Mouse (Mus musculus): Measurements from ENCODE around the gene Rnf13. TPM values are rescaled to one million over a fixed set of nuclear protein-coding genes. Genes with fewer than 3 reads are reported as not detected.
A peak's percentile ranks its signal among the peaks of the same experiment; 100 is the strongest.
"Not testable (repeated sequence)": the region's sequence is repeated elsewhere in the genome, so short reads cannot be mapped to it uniquely, and the experiment has no call there.

The Rnf13 gene
- 10 to 100 TPM; 77.3 to 83.9 TPM for total RNA-seq (2021)
- long read RNA-seq, experiment 1, transcript Rnf13-201 (10 exons, 2,678 nt), result major isoform, 60 of 71 reads
- long read RNA-seq, experiment 1, partial matches to known transcripts, result 3 of 71 reads
- long read RNA-seq, experiment 1, other reads (novel, unspliced or antisense), result 5 of 71 reads
- long read RNA-seq, experiment 2, transcript Rnf13-201 (10 exons, 2,678 nt), result major isoform, 29 of 37 reads
- long read RNA-seq, experiment 2, partial matches to known transcripts, result 1 of 37 reads
- long read RNA-seq, experiment 2, other reads (novel, unspliced or antisense), result 5 of 37 reads

DNA sequence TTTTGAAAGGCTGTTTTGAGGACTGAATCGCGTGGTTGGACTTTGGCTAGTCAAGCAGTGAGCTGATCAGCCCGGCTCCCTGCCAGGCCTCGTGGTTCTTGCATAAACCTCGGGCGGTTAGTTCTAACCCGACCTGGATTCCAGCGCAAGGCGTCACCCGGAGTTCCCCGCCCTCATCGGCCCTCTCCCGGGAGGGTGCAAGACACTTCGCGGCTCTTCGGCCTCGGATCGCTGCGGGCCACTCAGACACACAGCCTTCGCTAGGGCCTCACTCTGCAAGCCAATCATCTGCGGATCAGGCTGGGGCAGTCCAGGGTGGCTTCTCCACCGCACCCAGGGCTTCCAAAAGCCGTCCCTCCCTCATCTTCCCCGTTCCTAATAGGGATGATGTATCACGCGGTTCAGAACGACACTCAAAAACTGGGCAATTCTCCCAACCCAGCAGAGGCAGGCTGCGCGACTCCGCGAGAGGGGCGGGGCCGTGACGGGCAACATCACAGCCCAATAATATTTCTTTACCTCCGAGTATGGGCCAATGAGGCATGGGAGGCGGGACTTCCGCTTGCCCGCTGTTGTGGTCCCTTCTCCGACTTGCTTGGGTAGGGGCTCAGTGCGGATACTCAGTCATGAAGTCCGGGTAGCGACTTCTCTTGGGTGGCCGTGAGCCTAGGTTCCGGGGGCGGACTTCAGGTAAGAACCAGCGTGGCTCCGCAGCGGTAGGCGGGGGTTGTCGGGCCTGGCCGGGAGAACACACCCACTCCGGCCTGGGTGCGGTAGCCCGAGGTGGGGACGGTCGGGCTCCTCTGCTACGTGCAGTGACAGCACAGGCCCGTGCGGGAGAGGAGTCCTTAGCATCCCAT is at the start of gene Rnf13:
Gene Rnf13 (plus strand): TSS at position 552 of the 860 bp plus-strand sequence.
- peak; percentile 99 for DNase-seq

DNA sequence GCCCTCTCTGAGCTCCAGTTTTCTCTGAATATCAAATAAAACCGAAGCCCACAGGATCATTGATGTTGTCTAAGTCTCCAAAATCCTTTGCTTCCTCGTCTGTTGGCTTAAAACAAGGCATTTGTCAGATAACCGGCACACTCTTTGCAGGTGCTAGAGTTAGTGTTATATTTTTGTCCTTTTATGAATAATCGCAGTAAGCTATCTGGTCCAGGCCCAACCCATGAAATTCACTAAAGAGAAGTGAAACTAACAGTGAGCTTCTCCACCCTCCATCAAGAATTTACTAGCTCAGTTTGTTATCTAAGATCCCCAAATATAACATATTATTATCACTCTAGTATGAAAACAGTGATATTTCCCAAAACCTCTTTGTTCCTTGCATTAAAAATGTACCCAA is 44.1 kb upstream of the Rnf13 start:
- DNase-seq, result no peak

DNA sequence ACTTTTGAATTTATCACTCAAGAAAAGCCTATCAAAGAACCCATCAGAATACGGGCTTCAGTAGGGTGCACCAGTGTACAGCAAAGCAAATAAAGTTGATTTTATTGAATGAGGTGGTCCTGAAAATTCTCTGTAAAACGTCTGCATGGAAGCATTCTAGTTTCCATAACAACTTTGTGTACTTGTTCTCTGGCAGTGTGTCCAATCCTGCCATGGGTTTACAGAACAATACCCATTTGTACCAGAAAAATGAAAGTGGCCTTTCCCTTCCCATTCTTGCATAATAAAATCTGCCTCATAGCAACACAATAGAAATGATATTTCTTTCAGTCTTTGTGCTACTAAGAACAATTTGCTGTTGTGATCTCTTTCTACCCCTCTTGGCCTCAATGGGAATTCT is 43.1 kb upstream of the Rnf13 start, which contains the start of gene Ankub1:
Gene Ankub1 (minus strand): TSS at position 81 of the 400 bp plus-strand sequence.
- no peak for DNase-seq

DNA sequence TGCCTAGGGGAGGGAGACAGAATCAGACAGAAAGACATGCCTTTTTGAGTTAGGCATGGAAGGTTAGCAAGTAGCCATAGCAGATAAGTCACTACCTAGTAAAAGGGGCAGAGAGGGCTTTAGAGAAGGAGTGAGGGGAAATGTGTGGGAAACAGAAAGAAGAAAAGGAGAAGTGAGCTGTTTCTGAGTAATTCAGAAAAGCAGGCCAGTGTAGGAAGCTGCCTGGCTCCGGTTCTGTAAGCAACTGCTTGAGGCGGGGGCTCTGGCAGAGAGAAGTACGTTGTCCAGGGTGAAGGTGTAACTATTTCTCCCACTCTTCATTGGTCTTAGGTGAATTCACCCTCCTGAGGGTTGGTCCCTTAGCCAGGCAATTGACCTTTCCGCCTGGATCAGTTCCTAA is 39.6 kb upstream of the Rnf13 start:
- no peak for DNase-seq

DNA sequence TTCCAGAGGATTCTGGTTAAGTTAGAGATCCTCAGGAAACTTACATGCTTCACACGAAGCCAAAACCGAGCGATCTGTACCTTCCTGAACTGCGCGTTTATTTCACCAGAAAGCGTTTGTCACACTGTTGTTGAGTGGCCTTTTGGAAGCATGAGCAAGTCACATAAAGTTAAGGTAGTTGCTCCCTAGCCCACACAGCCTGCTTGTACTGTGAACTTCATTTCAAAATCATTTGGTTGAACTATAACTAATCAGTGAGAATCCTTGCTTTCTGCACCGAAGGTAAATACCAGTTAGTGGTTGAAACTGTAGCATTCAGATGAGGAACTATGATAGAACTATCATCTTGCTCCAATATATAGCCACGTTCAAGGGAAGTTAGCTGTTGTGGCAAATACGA is 39.1 kb upstream of the Rnf13 start:
- no peak for DNase-seq

DNA sequence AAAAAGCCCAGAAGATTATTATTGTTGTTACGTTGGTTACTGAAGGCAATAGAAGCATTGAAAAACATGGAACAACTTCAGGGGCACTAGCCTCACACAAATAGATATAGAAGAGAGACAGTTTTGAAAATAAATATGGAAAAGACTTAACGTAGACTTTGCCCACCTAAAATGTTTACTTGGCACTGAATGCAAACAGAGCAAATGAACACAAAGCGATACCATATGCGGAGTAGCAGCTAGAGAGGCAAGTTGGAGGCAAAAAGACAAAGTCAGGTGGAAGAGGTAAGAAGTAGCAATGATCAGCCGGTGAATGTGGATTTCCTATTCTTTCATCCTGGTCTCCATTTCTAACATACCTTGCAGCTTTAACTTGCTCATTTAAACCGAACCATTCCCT is 21.7 kb upstream of the Rnf13 start:
- no peak for DNase-seq

DNA sequence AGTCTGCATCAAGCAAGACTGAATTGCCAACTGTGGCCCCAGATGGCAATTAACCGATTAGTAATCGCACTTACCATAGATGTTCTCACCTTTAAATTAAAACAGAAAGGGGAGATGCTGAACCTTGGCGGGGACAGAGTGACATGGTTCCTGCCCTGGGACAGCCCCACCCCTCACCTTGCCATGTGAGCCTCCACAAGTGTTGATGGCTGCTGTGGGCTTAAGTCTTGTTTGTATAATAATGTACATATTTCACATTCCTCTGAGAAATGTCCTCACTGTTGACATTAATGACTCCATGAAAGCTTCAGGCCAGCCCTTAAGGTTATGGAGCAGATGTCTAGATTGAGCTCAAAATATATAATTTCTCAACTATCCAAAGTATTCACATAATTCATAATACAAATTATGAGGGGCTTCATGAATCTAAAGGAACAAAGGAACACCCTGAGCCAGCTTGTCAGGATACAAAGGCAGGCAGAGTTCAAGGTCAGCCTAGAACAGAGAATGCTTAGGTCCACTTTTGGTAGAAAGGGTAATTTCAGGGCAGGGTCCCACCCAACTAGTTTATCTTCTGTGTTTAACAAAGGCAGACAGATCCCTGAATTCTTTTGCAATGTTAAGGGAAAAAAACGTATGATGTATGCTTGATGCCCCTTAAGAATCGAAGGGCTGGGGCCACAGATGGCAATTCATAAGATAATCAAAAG is 3.5 kb upstream of the Rnf13 start:
- DNase-seq, result no peak

DNA sequence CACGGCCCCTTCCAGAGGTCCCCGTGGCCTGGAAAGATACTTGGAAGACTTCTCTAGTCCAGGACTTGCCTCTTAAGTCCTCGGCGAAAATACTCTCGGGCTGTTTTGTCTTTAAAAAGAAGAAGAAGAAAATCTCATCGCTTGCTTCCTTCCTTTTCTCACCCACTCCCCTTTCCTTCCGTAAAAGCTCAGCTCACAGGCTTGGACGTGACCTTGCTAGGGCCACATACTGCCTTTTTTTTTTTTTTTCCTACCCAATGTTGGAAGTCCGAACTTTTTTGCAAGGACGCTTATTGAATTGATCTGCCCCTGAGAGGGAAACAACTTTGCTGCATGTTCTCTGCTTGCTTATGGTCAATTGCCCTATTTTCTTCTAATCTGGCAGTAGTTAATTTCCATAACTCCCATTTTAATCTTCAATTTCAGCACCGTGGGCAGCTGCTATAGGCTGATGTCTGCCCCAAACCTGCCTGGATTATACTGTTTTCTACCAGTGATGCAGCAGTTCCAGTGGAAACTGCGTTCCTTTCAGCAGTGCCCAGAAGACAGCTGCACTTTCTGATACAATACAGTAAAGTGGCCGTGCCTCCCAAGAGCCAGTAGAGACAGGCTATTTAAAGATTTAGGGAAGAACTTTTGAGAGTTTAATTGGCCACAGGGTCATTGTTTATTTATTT is 695 bp downstream of the Rnf13 start:
- DNase-seq, result peak in 1 of 2 experiments; percentile 23

DNA sequence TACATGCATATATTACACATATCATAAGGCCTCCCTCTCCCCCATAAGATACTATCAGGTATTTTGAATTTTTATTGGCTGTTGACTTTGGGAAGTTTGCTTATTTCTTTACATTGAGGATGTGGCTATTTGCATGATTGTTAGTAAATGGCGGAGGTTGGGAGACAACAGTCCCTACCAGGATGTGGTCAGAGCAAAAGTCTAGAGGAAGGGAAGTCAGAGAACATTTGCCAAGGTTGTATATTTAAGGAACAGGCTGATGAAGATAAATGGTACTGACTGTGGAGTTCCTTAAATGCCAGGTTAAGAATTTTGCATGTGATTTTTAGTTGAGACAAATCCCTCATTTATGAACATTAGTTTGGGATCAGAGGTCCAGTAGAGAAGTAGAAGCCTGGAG is 4.0 kb downstream of the Rnf13 start:
- no peak for DNase-seq

DNA sequence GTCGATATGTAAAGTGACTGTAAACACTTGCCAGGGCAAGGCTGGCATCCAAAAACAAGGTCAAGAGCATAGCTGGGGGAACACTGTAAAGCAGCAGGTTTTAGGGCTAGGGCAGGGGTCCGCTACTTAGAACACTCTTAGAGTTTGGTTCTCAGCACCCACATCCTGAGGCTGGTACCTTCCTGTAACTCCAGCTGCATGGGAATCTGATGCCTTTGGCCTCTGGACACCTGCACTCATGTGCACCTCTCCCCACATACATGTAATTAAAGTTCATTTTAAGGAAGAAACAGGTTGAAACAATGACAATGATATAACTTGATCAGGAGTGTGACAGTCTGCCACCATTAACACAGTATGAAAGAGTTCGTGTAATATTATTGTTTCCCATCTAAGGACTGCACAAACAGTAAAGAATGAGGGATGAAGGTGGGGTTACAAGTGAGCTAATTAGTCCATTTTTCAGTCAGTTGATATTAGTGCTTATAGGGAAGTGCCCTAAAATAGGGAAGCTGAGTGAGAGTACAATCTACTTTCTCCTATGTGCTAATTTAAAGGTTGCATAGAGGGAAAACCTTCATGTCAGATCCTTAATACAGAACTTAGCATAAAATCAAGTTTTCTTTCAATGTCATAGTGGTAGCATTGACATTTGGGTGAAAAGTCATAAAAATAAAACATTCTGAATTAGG is 12.9 kb downstream of the Rnf13 start:
- no peak for DNase-seq

DNA sequence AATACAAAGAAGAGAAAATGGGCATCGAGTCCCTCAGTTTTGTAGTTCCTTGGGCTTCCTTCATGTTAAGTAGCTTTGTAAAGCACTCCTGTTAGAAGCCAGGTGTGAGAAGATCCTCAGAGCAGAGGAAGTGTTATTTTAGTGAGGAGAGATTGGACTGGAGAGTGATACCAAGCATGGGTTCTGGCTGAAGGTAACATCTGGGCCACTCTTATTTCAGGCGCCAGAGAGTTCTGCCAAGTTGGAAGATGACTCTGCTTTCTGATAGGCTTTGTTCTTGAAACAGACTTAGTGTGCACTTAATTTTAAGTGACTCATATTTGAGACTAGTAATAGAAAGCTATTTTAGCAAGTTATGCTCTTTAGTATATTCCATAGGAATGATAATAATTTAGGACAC is 41.1 kb downstream of the Rnf13 start:
- peak; percentile 29 to 53 for DNase-seq

DNA sequence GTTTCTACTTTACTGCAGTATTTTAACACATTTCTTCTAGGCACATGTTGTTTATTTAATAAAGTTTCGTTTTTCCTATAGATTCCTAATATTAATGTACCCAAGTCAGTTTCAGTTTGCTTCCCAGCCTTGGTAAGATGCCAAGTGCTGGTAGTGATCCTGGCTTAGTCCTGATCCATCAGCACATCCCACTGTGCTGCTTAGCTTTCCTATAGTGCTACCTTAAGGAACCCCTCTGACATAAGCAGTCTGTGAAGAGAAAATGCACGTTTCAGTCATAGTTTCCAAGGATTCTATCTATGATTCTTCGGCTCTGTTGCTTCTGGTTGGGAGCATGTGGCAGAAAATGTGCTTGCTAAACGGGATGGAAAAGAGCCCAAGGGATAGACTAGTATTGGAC is 52.6 kb downstream of the Rnf13 start:
- DNase-seq, result peak in 1 of 2 experiments; percentile 30

DNA sequence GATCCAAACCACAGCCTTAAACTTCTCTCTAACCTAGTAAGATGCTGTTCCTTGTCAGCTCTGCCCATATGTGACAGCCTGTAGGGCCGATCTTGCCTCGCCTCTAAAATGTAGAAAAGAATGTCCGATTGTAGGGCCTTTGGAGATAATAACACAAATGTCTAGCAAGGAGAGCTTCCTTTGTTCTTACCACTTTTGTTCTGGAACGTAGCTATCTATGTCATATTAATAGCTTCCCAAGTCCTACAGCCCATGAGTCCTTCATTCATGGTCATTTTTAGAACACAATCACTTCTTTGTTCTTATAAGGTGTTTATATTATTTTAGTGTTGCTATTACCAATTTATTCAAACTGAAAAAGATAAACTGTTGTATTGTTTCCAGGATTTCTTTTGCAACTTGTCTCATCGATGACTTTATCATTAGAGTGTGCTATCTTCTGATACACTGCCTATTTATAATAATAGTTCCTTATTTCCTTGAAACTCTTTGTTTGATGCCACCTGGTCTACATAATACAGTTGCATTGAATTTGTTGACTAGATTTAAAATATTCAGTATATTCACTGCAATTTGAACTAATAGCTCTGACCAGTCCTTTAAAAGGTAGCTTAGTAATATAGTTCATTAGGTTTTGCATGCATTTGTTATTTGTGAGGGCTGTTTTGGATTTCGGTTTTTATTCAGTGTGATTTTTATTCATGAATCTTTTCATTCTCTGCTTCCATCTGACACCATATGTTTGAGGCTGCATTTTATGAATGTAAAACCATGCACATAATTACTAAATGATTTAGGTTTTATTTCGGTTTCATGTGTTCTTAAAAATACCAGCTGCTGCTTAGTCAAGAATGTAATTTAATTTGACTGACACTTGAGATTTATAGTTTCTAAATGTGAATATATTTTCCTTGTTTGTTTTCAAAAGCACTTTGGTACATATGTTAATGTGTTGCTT is 53.4 kb downstream of the Rnf13 start:
- DNase-seq, result peak in 1 of 2 experiments; percentile 21

DNA sequence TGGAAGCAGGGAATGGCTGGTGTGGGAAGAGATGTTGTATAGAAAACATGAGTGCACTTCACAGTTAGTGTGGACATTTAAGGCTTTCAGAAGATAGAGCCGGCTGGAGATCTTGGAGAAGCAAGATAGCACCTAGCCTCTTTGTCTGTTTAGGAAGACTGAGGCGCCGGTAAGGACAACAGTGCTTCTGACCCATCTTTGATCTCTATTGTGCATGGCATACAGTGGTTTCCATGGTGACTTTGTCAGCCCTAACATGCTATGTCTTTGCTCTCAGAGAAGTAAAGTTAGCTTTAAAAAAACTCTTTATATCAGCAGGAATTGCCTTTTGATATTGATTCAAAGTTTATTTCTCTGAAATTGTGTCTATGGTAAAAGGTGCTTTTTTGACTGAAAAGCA is 55.2 kb downstream of the Rnf13 start:
- DNase-seq, result no peak

DNA sequence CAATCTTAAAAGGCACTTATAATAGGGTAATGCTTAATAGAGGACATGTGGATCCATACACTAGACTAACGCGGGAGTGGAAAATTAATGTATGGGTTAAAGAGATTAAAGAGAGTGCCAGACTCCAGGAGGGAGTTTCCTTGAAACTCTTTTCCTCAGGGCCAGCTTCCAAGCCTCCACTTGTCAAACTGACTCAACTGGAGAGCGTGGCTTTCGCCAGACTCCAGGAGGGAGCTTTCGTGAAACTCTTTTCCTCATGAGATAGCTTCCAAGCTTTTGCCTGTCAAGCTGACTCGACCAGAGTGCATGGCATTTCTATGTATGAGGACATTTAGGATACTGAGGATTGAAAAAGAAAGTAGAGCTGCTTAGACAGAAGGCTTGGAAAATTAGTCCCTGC is 59.2 kb downstream of the Rnf13 start:
- DNase-seq, result not testable (repeated sequence)

DNA sequence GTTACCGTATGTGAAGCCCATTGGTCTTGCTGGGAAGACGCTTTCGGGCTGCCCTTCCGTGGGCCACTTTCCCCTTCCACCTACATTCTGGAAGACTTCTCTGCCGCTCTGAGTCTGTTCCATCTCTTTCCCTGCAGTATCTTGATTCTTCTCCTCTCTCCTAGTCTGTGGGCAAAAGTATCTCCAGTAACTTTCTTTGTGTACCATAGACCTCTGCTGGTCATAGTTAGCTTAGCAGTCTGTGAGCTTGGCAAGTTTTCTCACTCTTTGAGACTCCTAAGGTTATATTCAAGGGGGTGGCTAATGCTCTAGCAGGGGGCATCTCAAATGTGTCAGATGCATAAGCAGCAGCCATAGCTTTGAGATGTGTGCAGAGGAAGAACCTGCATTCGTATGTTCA is 79.6 kb downstream of the Rnf13 start:
- peak in 1 of 2 experiments; percentile 24 for DNase-seq

DNA sequence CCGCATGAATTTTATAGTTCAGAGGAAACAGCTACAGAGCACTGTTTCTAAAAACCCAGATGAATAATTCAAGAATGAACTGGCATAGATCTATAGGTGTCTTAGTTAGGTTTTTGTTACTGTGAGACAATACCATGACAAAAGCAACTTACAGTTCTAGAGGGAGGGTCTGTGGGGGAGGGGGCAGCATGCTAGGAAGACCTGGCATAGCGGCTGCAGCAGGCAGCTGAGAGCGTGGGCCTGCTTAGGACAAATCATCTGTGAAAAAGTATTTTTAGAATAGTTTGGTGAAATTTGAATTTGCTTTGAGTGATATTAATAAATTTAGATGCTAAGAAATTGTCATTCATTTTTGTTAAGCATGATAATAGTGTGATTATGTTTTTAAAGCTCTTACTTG is 90.0 kb downstream of the Rnf13 start:
- no peak for DNase-seq

DNA sequence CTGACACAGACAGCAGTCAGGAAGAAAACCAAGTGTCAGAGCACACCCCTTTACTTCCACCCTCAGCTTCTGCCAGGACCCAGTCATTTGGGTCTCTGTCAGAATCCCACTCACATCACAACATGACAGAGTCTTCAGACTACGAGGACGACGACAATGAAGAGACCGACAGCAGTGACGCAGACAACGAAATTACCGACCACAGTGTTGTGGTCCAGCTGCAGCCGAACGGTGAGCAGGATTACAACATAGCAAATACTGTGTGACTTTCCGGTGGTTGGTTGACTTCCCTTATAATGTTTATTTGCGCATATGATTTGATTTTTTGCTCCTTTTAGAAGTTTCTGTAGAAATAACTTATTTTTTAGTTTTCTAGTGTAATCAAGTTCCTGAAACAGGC is 97.7 kb downstream of the Rnf13 start:
- DNase-seq, result no peak

DNA sequence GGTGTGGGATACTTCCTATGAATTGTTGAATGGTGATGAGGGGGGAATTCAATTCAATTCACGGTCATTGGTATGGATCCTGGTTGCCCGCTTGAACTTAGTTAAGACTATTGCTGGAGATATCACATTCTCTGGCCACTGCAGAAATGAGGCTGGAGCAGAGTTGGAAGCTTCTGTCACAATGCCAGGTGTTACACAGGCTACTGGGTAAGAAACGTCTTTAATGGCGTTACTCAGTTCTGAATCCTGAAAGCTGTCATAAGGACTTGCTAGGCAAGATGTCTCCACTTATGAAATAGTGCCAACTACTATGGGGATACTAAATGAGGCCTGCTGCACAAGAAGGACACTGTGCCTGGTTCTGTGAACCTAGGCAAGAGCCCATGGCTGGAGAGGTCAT is 101.0 kb downstream of the Rnf13 start:
- DNase-seq, result no peak

DNA sequence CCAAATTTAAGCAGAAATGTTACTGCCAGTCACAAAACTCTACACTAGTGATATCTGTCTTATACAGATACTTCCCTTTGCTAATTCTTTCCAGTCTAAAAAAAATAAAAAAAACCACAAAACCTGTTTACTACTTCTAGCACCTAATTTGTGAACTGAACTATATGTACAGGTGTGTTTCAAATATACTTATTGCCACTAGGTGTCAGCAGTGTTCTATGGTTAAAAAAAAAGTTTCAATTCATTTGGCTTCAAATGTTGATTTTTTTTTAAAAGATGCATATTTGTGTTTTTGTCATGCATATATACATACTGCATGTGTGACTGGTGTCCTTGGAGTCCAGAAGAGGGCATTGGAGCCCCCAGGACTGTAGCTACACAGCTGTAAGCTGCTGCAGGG is 107.9 kb downstream of the Rnf13 start:
- DNase-seq, result peak in 1 of 2 experiments; percentile 43

All from heart, adult 18-20 months (tissue).